Mouse (Mus musculus) splenic B cell, adult 2 months (primary cell): ENCODE results near the gene Tspan4.
"Not testable (repeated sequence)": the region's sequence is repeated elsewhere in the genome, so short reads cannot be mapped to it uniquely, and the experiment has no call there.

Source experiments
- DNase-seq: peaks from one replicate; pipeline ENCODE4 v3.0.0-alpha.2; 2011; ENCODE audit warnings: low read depth, low spot score
- H3K27me3 ChIP-seq: 2 replicates; pipeline ENCODE4 v1.6.1; 2012; ENCODE audit warnings: mild to moderate bottlenecking, low read length, moderate library complexity, mixed read lengths; ENCODE audit not compliant: control insufficient read depth, poor library complexity, insufficient read depth, severe bottlenecking
- H3K36me3 ChIP-seq: 2 replicates; pipeline ENCODE4 v1.6.1; 2012; ENCODE audit warnings: mild to moderate bottlenecking, low read length, moderate library complexity, mixed read lengths; ENCODE audit not compliant: control insufficient read depth, poor library complexity, insufficient read depth, severe bottlenecking

The Tspan4 gene

GRCm38 (mm10) chr7:141435856-141436522 lies 39.1 kb upstream of the Tspan4 start:
- no peak for DNase-seq
- peaks cover 5% of the 10 kb centered on the region for H3K36me3 ChIP-seq
- no peaks in the 10 kb centered on the region for H3K27me3 ChIP-seq

- Histone ChIP-seq H3K36me3 (peaks cover 5% of the 10 kb centered on the region), H3K27me3 (no peaks in the 10 kb centered on the region)
- DNase-seq: no peak
These were observed 38.5 kb upstream of the Tspan4 start for GRCm38 (mm10) chr7:141436523-141436892.

GRCm38 (mm10) chr7:141437178-141438120 lies 37.6 kb upstream of the Tspan4 start, which contains the start of gene Slc25a22:
Gene Slc25a22 (minus strand): TSS chr7:141437892.
- no peaks in the 10 kb centered on the region for H3K27me3 ChIP-seq
- peak; percentile 81 for DNase-seq
- peaks cover 1% of the 10 kb centered on the region for H3K36me3 ChIP-seq

- Histone ChIP-seq H3K27me3 (no peaks in the 10 kb centered on the region), H3K36me3 (no peaks in the 10 kb centered on the region; the same call in 1 of the 2 replicates)
- DNase-seq: no peak
These were observed 36.7 kb upstream of the Tspan4 start for GRCm38 (mm10) chr7:141438201-141438968.

DNA sequence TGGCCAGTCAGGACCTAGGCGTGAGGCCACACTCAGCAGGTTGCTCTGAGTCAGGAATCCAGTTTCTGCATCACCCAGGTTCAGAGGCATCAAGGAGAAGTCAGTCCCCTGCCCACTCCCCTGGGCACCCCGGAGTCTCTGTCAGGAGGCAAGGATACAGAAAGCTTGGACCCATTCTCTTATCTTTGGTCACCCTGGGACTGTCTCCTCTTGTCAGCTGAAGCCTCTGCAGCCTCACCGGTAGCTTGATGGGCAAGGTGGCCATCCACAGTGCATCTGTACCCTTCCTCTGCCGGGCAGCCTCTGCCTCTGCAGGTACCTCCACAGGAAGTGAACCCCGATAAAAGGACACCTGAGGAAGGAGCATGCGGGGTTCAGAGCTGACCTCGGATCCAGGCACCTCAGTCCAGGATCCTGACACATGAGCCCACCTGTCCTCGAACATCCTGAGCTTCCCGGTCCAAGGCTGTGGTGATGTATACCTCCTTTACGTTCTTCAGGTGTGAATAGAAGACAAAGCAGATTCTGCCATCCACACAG lies 35.8 kb upstream of the Tspan4 start:
- Histone ChIP-seq H3K27me3 (no peaks in the 10 kb centered on the region), H3K36me3 (no peaks in the 10 kb centered on the region)
- no peak for DNase-seq

DNA sequence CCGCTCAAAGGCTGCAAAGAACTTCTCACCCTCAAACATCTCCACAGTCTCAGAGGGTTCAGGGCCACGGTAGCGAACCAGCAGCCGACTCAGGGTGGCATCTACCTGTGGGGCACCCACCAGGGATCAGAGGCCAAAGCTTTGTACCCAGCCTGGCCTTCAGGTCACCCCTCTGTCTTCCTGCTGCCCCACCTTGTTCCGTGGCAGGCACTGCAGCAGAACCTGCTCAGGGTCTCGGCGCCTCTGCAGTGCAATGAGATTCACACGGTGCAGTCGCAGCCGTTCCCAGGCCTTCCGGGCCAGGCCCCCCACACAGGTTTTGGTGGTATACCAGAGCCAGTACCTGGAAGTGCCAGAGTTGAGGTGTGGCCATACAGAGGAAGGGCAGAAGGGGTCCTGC lies 35.2 kb upstream of the Tspan4 start:
- Histone ChIP-seq H3K27me3 (no peaks in the 10 kb centered on the region), H3K36me3 (no peaks in the 10 kb centered on the region)
- DNase-seq: no peak

GRCm38 (mm10) chr7:141440613-141441012 lies 34.4 kb upstream of the Tspan4 start:
- Histone ChIP-seq H3K27me3 (no peaks in the 10 kb centered on the region), H3K36me3 (no peaks in the 10 kb centered on the region)
- peak; percentile 72 for DNase-seq

DNA sequence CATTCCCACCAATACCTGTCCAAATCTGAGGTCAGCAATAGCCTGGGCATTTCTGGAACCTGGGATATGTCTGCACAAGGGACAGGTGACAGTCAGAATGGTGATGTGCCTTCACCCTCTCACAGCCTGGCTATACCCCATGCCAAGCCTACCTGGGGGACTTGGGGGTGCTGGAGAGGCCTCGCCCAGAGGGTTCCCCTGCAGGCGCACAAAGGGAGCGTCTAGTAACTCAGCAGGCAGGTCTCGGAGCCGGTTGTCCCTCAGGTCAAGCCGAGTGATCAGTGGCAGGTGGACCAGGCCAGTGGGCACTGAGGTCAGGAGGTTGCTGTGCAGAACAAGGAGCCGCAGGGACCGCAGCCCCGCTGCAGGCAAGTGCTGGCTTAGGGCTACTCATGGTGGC lies 33.6 kb upstream of the Tspan4 start:
- Histone ChIP-seq H3K27me3 (no peaks in the 10 kb centered on the region), H3K36me3 (no peaks in the 10 kb centered on the region)
- DNase-seq: no peak

- Histone ChIP-seq H3K36me3 (no peaks in the 10 kb centered on the region), H3K27me3 (no peaks in the 10 kb centered on the region)
- no peak for DNase-seq
These were observed 32.8 kb upstream of the Tspan4 start for GRCm38 (mm10) chr7:141442199-141442598.

DNA sequence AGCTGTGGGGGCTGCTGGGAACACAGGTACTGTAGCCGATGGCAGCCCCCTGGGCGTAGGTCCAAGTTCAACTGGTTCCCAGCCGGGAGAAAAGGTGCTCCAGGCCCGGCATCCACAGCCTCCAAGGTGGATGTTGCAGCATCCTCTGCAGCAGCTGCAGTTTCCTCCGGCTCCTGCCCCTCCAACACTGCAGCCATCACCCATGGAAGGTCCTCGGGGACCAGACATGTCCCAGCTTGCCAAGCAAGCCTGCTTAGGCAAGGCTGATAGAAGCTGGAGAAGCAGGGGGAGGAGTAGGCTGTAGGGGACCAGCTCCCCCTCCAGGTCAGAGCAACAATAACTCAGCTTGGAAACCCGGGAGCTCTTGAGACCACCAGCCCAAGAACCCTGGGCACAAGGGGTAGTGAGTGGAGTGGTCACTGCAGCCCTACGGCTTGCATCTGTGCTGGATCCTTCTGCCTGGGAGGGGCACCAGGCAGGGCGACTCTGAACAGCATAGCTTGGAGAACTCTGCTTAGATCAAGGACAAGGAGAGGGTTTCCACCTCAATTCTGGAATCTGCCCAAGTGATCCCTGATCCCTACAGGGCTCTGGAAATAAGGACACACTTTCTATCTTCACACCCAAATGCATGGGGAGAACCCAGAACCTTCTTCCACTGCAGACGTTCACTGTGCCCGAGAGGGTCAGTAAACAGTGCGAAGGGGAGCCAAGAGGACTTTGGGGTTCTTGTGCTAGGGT lies 31.8 kb upstream of the Tspan4 start:
- no peaks in the 10 kb centered on the region for H3K36me3 ChIP-seq
- DNase-seq: no peak
- no peaks in the 10 kb centered on the region for H3K27me3 ChIP-seq

- no peaks in the 10 kb centered on the region for H3K27me3 ChIP-seq
- peaks cover 3% of the 10 kb centered on the region; the same call in 1 of the 2 replicates for H3K36me3 ChIP-seq
- peak; percentile 53 for DNase-seq
These were observed 31.2 kb upstream of the Tspan4 start, which contains the start of gene Pidd1 for GRCm38 (mm10) chr7:141443828-141444237. Gene Pidd1 (minus strand): TSS chr7:141444025.

DNA sequence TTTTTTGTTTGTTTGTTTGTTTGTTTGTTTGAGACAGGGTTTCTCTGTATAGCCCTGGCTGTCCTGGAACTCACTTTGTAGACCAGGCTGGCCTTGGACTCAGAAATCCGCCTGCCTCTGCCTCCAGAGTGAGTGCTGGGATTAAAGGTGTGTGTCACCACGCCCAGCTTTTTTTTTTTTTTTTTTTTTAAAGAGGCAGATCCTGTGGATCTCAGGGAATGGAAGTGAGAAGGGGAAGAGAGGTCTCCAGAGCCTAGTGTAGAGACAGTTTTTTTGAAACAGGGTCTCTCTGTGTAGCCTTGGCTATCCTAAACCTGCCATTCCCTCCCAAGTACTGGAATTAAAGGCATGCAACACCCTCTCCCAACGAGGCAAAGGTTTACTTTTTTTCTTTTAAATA lies 28.7 kb upstream of the Tspan4 start:
- peaks cover 11% of the 10 kb centered on the region for H3K36me3 ChIP-seq
- not testable (repeated sequence) for H3K27me3 ChIP-seq, DNase-seq

DNA sequence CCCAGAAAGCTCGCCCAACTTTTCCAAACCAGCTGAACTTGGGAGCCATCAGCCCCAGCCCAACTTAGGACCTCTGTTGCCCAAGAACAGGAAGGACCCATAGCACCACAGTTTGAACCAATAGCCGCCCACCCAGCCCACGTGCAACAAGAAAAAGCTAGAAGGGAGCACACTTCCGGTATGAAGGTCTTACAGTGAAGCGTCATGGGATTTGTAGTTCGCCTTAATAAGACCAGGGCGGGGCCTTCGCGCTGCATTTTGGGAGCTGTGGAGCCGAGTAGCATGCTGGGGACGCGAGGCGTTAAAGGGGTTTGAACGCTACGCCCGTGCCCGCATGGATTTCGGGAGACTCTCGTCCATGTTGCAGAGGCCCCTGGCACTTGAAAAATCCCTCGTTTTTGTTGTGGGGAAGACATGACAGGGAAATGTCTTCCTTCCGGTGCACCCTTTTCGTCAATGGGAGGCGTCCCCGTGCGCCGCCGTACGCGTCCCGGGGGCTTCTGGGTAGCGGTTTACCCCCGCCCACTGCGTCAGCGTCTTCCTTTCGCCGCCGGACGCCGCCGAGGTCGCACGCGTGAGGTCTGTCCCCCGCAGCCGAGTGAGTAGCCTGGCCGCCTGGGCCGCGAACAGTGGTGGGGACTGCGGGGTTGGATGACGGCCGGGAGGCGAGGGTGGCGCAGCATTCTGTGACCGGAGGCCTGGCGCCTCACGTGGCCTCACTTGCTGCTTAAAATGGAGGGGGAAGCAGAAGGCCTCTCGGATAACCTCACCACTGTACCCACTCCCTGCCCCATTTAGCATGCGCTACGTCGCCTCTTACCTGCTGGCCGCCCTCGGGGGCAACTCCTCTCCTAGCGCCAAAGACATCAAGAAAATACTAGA lies 27.7 kb upstream of the Tspan4 start, which contains the start of gene Rplp2:
TSS of gene Rplp2 (plus strand) at position 261 of the 882 bp plus-strand sequence.
- Histone ChIP-seq H3K36me3 (peaks cover 11% of the 10 kb centered on the region), H3K27me3 (no peaks in the 10 kb centered on the region)
- peak; percentile 93 for DNase-seq
